Mouse (Mus musculus): ENCODE measurements around the gene Sh3d19.

DNA sequence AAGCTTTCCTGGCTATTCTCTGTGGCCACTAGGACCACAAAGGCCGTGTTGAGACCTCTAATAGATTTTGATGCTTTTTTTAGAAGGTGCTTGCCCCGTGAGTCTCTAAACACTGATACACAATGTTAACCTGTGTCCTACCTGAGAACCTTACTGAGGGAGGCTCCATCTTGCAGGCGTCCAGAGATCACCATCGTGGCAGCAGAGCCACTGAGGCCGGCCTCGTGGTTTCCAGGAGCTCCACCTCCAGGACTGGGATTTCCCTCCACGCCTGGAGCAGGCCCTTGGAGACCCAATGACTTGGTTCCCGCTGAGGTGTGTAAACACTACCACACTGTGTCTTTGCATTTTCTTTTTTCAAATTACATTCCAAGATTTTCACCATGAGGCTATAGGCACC is 112.1 kb downstream of the Sh3d19 start:
- no peak for TF ChIP-seq CTCF (IDR thresholded peaks at IDR 0.05; ENCODE audit: low read depth, low read length)
- TF ChIP-seq GATA1 (IDR thresholded peaks at IDR 0.05; ENCODE audit: borderline replicate concordance, low read length): no peak
- TF ChIP-seq TAL1 (conservative IDR thresholded peaks at IDR 0.05; ENCODE audit: low read depth, low read length): no peak

All from G1E (cell line).